Mouse (Mus musculus): ENCODE data around the gene Hist1h4c. TPM values are rescaled to one million over a fixed set of nuclear protein-coding genes. Genes with fewer than 3 reads are reported as not detected.

Gene Hist1h4c
- polyA plus RNA-seq, 1 experiment from 2014 or later, result 4.2 TPM

GRCm38 (mm10) chr13:23702220-23702619 is 4.0 kb upstream of the Hist1h4c start:
- Histone ChIP-seq H3K4me2 (replicated peaks) (no peak overlapping the region), H3K36me3 (no peaks in the 10 kb centered on the region), H3K4me3 (no peak overlapping the region), H3K9ac (no peak overlapping the region), H3K9me3 (replicated peaks) (no peaks in the 10 kb centered on the region), H3K4me1 (peaks cover 4% of the 10 kb centered on the region; the same call in 1 of the 2 replicates), H3K27me3 (no peaks in the 10 kb centered on the region), H3K27ac (no peak overlapping the region)
- WGBS, result 80% methylated on average over 4 of the region's 4 CpGs
- no peak for ATAC-seq (ENCODE audit: low FRiP score)

- no peak overlapping the region for H3K4me3 ChIP-seq
- H3K36me3 ChIP-seq, result no peaks in the 10 kb centered on the region
- H3K4me1 ChIP-seq, result peaks cover 4% of the 10 kb centered on the region; the same call in 1 of the 2 replicates
- no peak overlapping the region for H3K4me2 ChIP-seq (replicated peaks)
- no peak overlapping the region for H3K9ac ChIP-seq
- ATAC-seq (ENCODE audit: low FRiP score), result peak; percentile 51
- H3K27me3 ChIP-seq, result no peaks in the 10 kb centered on the region
- WGBS, result 31% methylated on average over 8 of the region's 8 CpGs
- no peak overlapping the region for H3K27ac ChIP-seq
- H3K9me3 ChIP-seq (replicated peaks), result no peaks in the 10 kb centered on the region
Observed at GRCm38 (mm10) chr13:23700786-23701520, 2.7 kb upstream of the Hist1h4c start.

GRCm38 (mm10) chr13:23699767-23700166 is 1.5 kb upstream of the Hist1h4c start:
- Histone ChIP-seq H3K27me3 (no peaks in the 10 kb centered on the region), H3K36me3 (no peaks in the 10 kb centered on the region), H3K4me3 (no peak overlapping the region), H3K4me1 (peaks cover 4% of the 10 kb centered on the region; the same call in 1 of the 2 replicates), H3K9ac (no peak overlapping the region), H3K4me2 (replicated peaks) (no peak overlapping the region), H3K27ac (no peak overlapping the region), H3K9me3 (replicated peaks) (no peaks in the 10 kb centered on the region)
- 73% methylated on average over 3 of the region's 3 CpGs for WGBS
- ATAC-seq (ENCODE audit: low FRiP score), result no peak

- Histone ChIP-seq H3K4me1 (peaks cover 4% of the 10 kb centered on the region; the same call in 1 of the 2 replicates), H3K27ac (peak overlapping the region; percentile 86; the same call in 1 of the 2 replicates), H3K9ac (no peak overlapping the region), H3K4me2 (replicated peaks) (peak overlapping the region; percentile 67), H3K36me3 (no peaks in the 10 kb centered on the region), H3K9me3 (replicated peaks) (no peaks in the 10 kb centered on the region), H3K27me3 (no peaks in the 10 kb centered on the region), H3K4me3 (peak overlapping the region; percentile 39; the same call in 1 of the 2 replicates)
- ATAC-seq (ENCODE audit: low FRiP score), result no peak
- WGBS, result 70% methylated on average over 6 of the region's 6 CpGs
Observed at GRCm38 (mm10) chr13:23698996-23699395, 742 bp upstream of the Hist1h4c start.

- Histone ChIP-seq H3K4me2 (replicated peaks) (peak overlapping the region; percentile 67), H3K4me3 (peak overlapping the region; percentile 39), H3K4me1 (peaks cover 4% of the 10 kb centered on the region; the same call in 1 of the 2 replicates), H3K27me3 (no peaks in the 10 kb centered on the region), H3K9ac (peak overlapping the region; percentile 52), H3K27ac (peak overlapping the region; percentile 86), H3K9me3 (replicated peaks) (no peaks in the 10 kb centered on the region), H3K36me3 (no peaks in the 10 kb centered on the region)
- ATAC-seq (ENCODE audit: low FRiP score), result peak; percentile 84
- WGBS, result under 1% methylated on average over 29 of the region's 32 CpGs
Observed at GRCm38 (mm10) chr13:23697491-23698299, 559 bp downstream of the Hist1h4c start.

GRCm38 (mm10) chr13:23696061-23696474 is 2.2 kb downstream of the Hist1h4c start:
- Histone ChIP-seq H3K4me1 (peaks cover 4% of the 10 kb centered on the region; the same call in 1 of the 2 replicates), H3K36me3 (no peaks in the 10 kb centered on the region), H3K9ac (no peak overlapping the region), H3K27me3 (no peaks in the 10 kb centered on the region), H3K4me2 (replicated peaks) (0 out of 2 replicates have a peak overlapping the region, but pooled peaks have one; percentile 19), H3K9me3 (replicated peaks) (no peaks in the 10 kb centered on the region), H3K27ac (no peak overlapping the region), H3K4me3 (no peak overlapping the region)
- no peak for ATAC-seq (ENCODE audit: low FRiP score)
- 56% methylated on average over 15 of the region's 15 CpGs for WGBS

- WGBS, result 45% methylated on average over 13 of the region's 13 CpGs
- Histone ChIP-seq H3K9me3 (replicated peaks) (no peaks in the 10 kb centered on the region), H3K9ac (no peak within 1 kb of the TSS), H3K4me1 (peaks cover 4% of the 10 kb centered on the region; the same call in 1 of the 2 replicates), H3K4me3 (no peak within 1 kb of the TSS), H3K36me3 (no peaks in the 10 kb centered on the region), H3K4me2 (replicated peaks) (peak within 1 kb of the TSS; percentile 19; the same call in 1 of the 2 replicates), H3K27ac (no peak within 1 kb of the TSS), H3K27me3 (no peaks in the 10 kb centered on the region)
- no peak for ATAC-seq (ENCODE audit: low FRiP score)
Observed at GRCm38 (mm10) chr13:23695514-23695913, 2.7 kb downstream of the Hist1h4c start, which contains the start of gene Hist1h1t. Gene Hist1h1t (plus strand): TSS chr13:23695814.

- no peak overlapping the region for H3K4me3 ChIP-seq
- H3K9ac ChIP-seq, result no peak overlapping the region
- H3K27me3 ChIP-seq, result no peaks in the 10 kb centered on the region
- no peaks in the 10 kb centered on the region for H3K36me3 ChIP-seq
- H3K4me2 ChIP-seq (replicated peaks), result no peak overlapping the region
- 93% methylated on average over 9 of the region's 9 CpGs for WGBS
- H3K27ac ChIP-seq, result no peak overlapping the region
- peaks cover 4% of the 10 kb centered on the region; the same call in 1 of the 2 replicates for H3K4me1 ChIP-seq
- no peak for ATAC-seq (ENCODE audit: low FRiP score)
- H3K9me3 ChIP-seq (replicated peaks), result no peaks in the 10 kb centered on the region
Observed at GRCm38 (mm10) chr13:23694956-23695355, 3.3 kb downstream of the Hist1h4c start.

- WGBS, result 84% methylated on average over 6 of the region's 6 CpGs
Observed at GRCm38 (mm10) chr13:23693856-23694440, 4.3 kb downstream of the Hist1h4c start.

GRCm38 (mm10) chr13:23689459-23689858 is 8.8 kb downstream of the Hist1h4c start:
- no peaks in the 10 kb centered on the region for H3K9me3 ChIP-seq (replicated peaks)
- H3K27ac ChIP-seq, result no peak overlapping the region
- no peaks in the 10 kb centered on the region for H3K27me3 ChIP-seq
- no peak overlapping the region for H3K9ac ChIP-seq
- ATAC-seq (ENCODE audit: low FRiP score), result no peak
- H3K4me2 ChIP-seq (replicated peaks), result no peak overlapping the region
- H3K4me3 ChIP-seq, result no peak overlapping the region
- H3K36me3 ChIP-seq, result no peaks in the 10 kb centered on the region
- 74% methylated on average over 2 of the region's 2 CpGs for WGBS
- H3K4me1 ChIP-seq, result peaks cover 11% of the 10 kb centered on the region

More at GRCm38 (mm10) chr13:23693856-23694440, 4.3 kb downstream of the Hist1h4c start:
- H3K4me2 ChIP-seq (replicated peaks), result no peak overlapping the region
- H3K36me3 ChIP-seq, result no peaks in the 10 kb centered on the region
- ATAC-seq (ENCODE audit: low FRiP score), result no peak
- no peak overlapping the region for H3K4me3 ChIP-seq
- no peak overlapping the region for H3K27ac ChIP-seq
- no peaks in the 10 kb centered on the region for H3K27me3 ChIP-seq
- no peaks in the 10 kb centered on the region for H3K9me3 ChIP-seq (replicated peaks)
- H3K4me1 ChIP-seq, result peaks cover 3% of the 10 kb centered on the region; the same call in 1 of the 2 replicates
- H3K9ac ChIP-seq, result no peak overlapping the region

- 94% methylated on average over 2 of the region's 2 CpGs for WGBS
- Histone ChIP-seq H3K4me1 (peaks cover 11% of the 10 kb centered on the region), H3K9ac (no peak overlapping the region)
Observed at GRCm38 (mm10) chr13:23688956-23689355, 9.3 kb downstream of the Hist1h4c start.

GRCm38 (mm10) chr13:23687907-23688306 is 10.3 kb downstream of the Hist1h4c start:
- Histone ChIP-seq H3K4me2 (replicated peaks) (no peak overlapping the region), H3K4me3 (no peak overlapping the region), H3K9me3 (replicated peaks) (no peaks in the 10 kb centered on the region), H3K4me1 (peaks cover 13% of the 10 kb centered on the region), H3K36me3 (no peaks in the 10 kb centered on the region), H3K27ac (no peak overlapping the region), H3K9ac (no peak overlapping the region), H3K27me3 (no peaks in the 10 kb centered on the region)
- ATAC-seq (ENCODE audit: low FRiP score), result no peak
- WGBS, result 92% methylated on average over 7 of the region's 7 CpGs

More at GRCm38 (mm10) chr13:23688956-23689355, 9.3 kb downstream of the Hist1h4c start:
- Histone ChIP-seq H3K4me3 (no peak overlapping the region), H3K36me3 (no peaks in the 10 kb centered on the region), H3K27ac (no peak overlapping the region), H3K9me3 (replicated peaks) (no peaks in the 10 kb centered on the region), H3K27me3 (no peaks in the 10 kb centered on the region), H3K4me2 (replicated peaks) (no peak overlapping the region)
- no peak for ATAC-seq (ENCODE audit: low FRiP score)
